Comparison of ENCODE assay signal across 22 mouse cellular contexts in genomic region chr10:70876522-70876921, GRCm38 (mm10).
DNase-seq lines count a peak whose midpoint lies in the region; ATAC-seq and TF ChIP-seq lines count a peak whose summit lies in the region.
"Had no signal": no experiment of that assay in that cellular context is flagged by ENCODE, and none has a peak within 500 bp of the region (broad histone marks: within the 10 kb centered on the region; RNA-seq: fewer than 3 reads in every experiment).

No protein-coding gene starts in this region.

- peaks cover 23% of the 10 kb centered on the region for H3K4me1 ChIP-seq in hindbrain, embryonic 10.5 days (replicated peaks)
- H3K4me1 ChIP-seq in hindbrain, postnatal 0 days (ENCODE audit: insufficient read depth, low read length) = no peaks in the 10 kb centered on the region
- H3K4me1 ChIP-seq in hindbrain, embryonic 16.5 days (ENCODE audit: control insufficient read depth, insufficient read depth, low read depth, low read length) = no peaks in the 10 kb centered on the region
- peaks cover 13% of the 10 kb centered on the region for H3K4me1 ChIP-seq in neural tube, embryonic 13.5 days (replicated peaks)
- H3K4me1 ChIP-seq in kidney, adult 2 months (ENCODE audit: control insufficient read depth, insufficient read depth, low read length) = no peaks in the 10 kb centered on the region
- H3K4me1 ChIP-seq: heart, embryonic 13.5 days; liver, embryonic 15.5 days had no signal

- no peaks in the 10 kb centered on the region for H3K36me3 ChIP-seq in hindbrain, embryonic 10.5 days
- H3K36me3 ChIP-seq in hindbrain, postnatal 0 days (ENCODE audit: insufficient read depth, low read length) = no peaks in the 10 kb centered on the region
- no peaks in the 10 kb centered on the region for H3K36me3 ChIP-seq in hindbrain, embryonic 16.5 days (ENCODE audit: control insufficient read depth, insufficient read depth, low read length)
- H3K36me3 ChIP-seq in neural tube, embryonic 13.5 days = no peaks in the 10 kb centered on the region
- H3K36me3 ChIP-seq in kidney, adult 2 months (ENCODE audit: control insufficient read depth, insufficient read depth, low read length) = no peaks in the 10 kb centered on the region
- H3K36me3 ChIP-seq: embryonic facial prominence, embryonic 13.5 days; heart, embryonic 13.5 days; limb, embryonic 15.5 days; liver, embryonic 15.5 days had no signal

- H3K27ac ChIP-seq in hindbrain, embryonic 10.5 days = no peak overlapping the region; the same call in 1 of the 2 replicates
- no peak overlapping the region for H3K27ac ChIP-seq in hindbrain, postnatal 0 days
- H3K27ac ChIP-seq in hindbrain, embryonic 16.5 days (ENCODE audit: low read depth, low read length) = no peak overlapping the region
- H3K27ac ChIP-seq in neural tube, embryonic 13.5 days (replicated peaks) = no peak overlapping the region
- no peak overlapping the region for H3K27ac ChIP-seq in kidney, adult 2 months (ENCODE audit: insufficient read depth, low read depth, low read length)
- H3K27ac ChIP-seq: embryonic facial prominence, embryonic 13.5 days; heart, embryonic 13.5 days; left cerebral cortex, adult 2 months; limb, embryonic 15.5 days; liver, embryonic 15.5 days; macrophage; stomach, postnatal 0 days had no signal

- TF ChIP-seq CTCF in hindbrain, postnatal 0 days (IDR thresholded peaks at IDR 0.05; ENCODE audit: low read depth) = no peak
- TF ChIP-seq CTCF in kidney, adult 2 months (conservative IDR thresholded peaks at IDR 0.05; ENCODE audit: insufficient read depth, insufficient read length, low read depth, low read length) = no peak

- DNase-seq in hindbrain, embryonic 10.5 days (ENCODE audit: low spot score) = peak; percentile 23
- DNase-seq in hindbrain, postnatal 0 days (ENCODE audit: low spot score) = no peak
- peak; percentile 14 for DNase-seq in retina, postnatal 1 day
- DNase-seq in retina, embryonic 14.5 days (ENCODE audit: low spot score) = no peak
- DNase-seq in kidney, adult 2 months = no peak
- DNase-seq in thymus, postnatal 4 days = no peak
- DNase-seq: adrenal gland, adult 2 months; cerebellum, adult 11-12 months; kidney, adult 11 months; right cerebral cortex, postnatal 14 days had no signal

- H3K4me3 ChIP-seq in hindbrain, embryonic 10.5 days = no peak overlapping the region
- H3K4me3 ChIP-seq in hindbrain, postnatal 0 days (ENCODE audit: low read length) = no peak overlapping the region
- no peak overlapping the region for H3K4me3 ChIP-seq in hindbrain, embryonic 16.5 days (ENCODE audit: low read length)
- no peak overlapping the region for H3K4me3 ChIP-seq in neural tube, embryonic 13.5 days
- no peak overlapping the region for H3K4me3 ChIP-seq in kidney, adult 2 months (ENCODE audit: insufficient read depth, low read depth, low read length)
- H3K4me3 ChIP-seq: embryonic facial prominence, embryonic 13.5 days; erythroblast, embryonic 14.5 days; heart, embryonic 13.5 days; left cerebral cortex, adult 2 months; limb, embryonic 15.5 days; liver, embryonic 15.5 days had no signal

- WGBS in hindbrain, embryonic 10.5 days = 72% methylated on average over 9 of the region's 9 CpGs
- WGBS in hindbrain, postnatal 0 days = 42% methylated on average over 9 of the region's 9 CpGs
- WGBS in hindbrain, embryonic 16.5 days = 45% methylated on average over 9 of the region's 9 CpGs
- WGBS in neural tube, embryonic 13.5 days = 50% methylated on average over 9 of the region's 9 CpGs
- 92% methylated on average over 9 of the region's 9 CpGs for WGBS in kidney, adult 2 months

- H3K27me3 ChIP-seq in hindbrain, embryonic 10.5 days (ENCODE audit: insufficient read depth, poor library complexity, severe bottlenecking) = no peaks in the 10 kb centered on the region
- no peaks in the 10 kb centered on the region for H3K27me3 ChIP-seq in hindbrain, postnatal 0 days (ENCODE audit: insufficient read depth, low read length)
- H3K27me3 ChIP-seq in hindbrain, embryonic 16.5 days (replicated peaks; ENCODE audit: control insufficient read depth, insufficient read depth, low read length) = no peaks in the 10 kb centered on the region
- no peaks in the 10 kb centered on the region for H3K27me3 ChIP-seq in neural tube, embryonic 13.5 days
- H3K27me3 ChIP-seq in kidney, adult 2 months (replicated peaks; ENCODE audit: control insufficient read depth, insufficient read depth, low read length) = no peaks in the 10 kb centered on the region
- H3K27me3 ChIP-seq: embryonic facial prominence, embryonic 13.5 days; heart, embryonic 13.5 days; limb, embryonic 15.5 days; liver, embryonic 15.5 days; Patski had no signal

- no peak for ATAC-seq in hindbrain, postnatal 0 days
- peak; percentile 50 for ATAC-seq in hindbrain, embryonic 16.5 days
- peak; percentile 36; the same call in 1 of the 2 replicates for ATAC-seq in neural tube, embryonic 13.5 days (ENCODE audit: low read depth)
- ATAC-seq: forebrain, embryonic 14.5 days; Patski had no signal

- H3K9ac ChIP-seq in hindbrain, postnatal 0 days (replicated peaks; ENCODE audit: low read length) = no peak overlapping the region
- H3K9ac ChIP-seq in hindbrain, embryonic 16.5 days (ENCODE audit: low read depth, low read length) = no peak overlapping the region
- H3K9ac ChIP-seq in neural tube, embryonic 13.5 days = no peak overlapping the region
- H3K9ac ChIP-seq: embryonic facial prominence, embryonic 13.5 days; heart, embryonic 13.5 days; limb, embryonic 15.5 days; liver, embryonic 15.5 days had no signal

- no peak for TF ChIP-seq POLR2A in kidney, adult 2 months (IDR thresholded peaks at IDR 0.05; ENCODE audit: low read depth, low read length)

- no peaks in the 10 kb centered on the region for H3K9me3 ChIP-seq in hindbrain, embryonic 10.5 days
- H3K9me3 ChIP-seq in hindbrain, postnatal 0 days (ENCODE audit: low read length) = no peaks in the 10 kb centered on the region
- H3K9me3 ChIP-seq in hindbrain, embryonic 16.5 days (ENCODE audit: control insufficient read depth, low read length) = no peaks in the 10 kb centered on the region
- H3K9me3 ChIP-seq in neural tube, embryonic 13.5 days = no peaks in the 10 kb centered on the region
- H3K9me3 ChIP-seq: embryonic facial prominence, embryonic 13.5 days; heart, embryonic 13.5 days; limb, embryonic 15.5 days; liver, embryonic 15.5 days had no signal

- no peak overlapping the region for H3K4me2 ChIP-seq in hindbrain, postnatal 0 days (ENCODE audit: low read depth, low read length)
- no peak overlapping the region for H3K4me2 ChIP-seq in hindbrain, embryonic 16.5 days (ENCODE audit: low read length)
- H3K4me2 ChIP-seq in neural tube, embryonic 13.5 days = no peak overlapping the region
- H3K4me2 ChIP-seq: embryonic facial prominence, embryonic 13.5 days; heart, embryonic 13.5 days; limb, embryonic 15.5 days; liver, embryonic 15.5 days had no signal

Comparison
In these comparisons a context has a peak if more than half of its experiments do, and no peak if none do; other contexts are left out.
1. DNase-seq: peak in hindbrain, embryonic 10.5 days (single experiment) and retina, postnatal 1 day (single experiment); none in hindbrain, postnatal 0 days (single experiment), retina, embryonic 14.5 days (single experiment), kidney, adult 2 months (single experiment) and thymus, postnatal 4 days (single experiment).